Mouse (Mus musculus) small intestine, adult 2 months (tissue): ENCODE data around the gene Cnnm4. TPM values are rescaled to one million over a fixed set of nuclear protein-coding genes. Genes with fewer than 3 reads are reported as not detected.
"Not testable (repeated sequence)": the region's sequence is repeated elsewhere in the genome, so short reads cannot be mapped to it uniquely, and the experiment has no call there.

Experiments used
- H3K27ac ChIP-seq: fragments of 200-500 bp; 2 replicates; pipeline ENCODE4 v1.5.1; 2012; ENCODE audit warnings: low read depth, low read length, control low read depth, inconsistent platforms; ENCODE audit not compliant: insufficient read depth
- H3K27me3 ChIP-seq: fragments of 200-500 bp; 2 replicates; pipeline ENCODE4 v1.6.1; 2012; ENCODE audit warnings: mild to moderate bottlenecking, moderate library complexity, low read length, inconsistent platforms; ENCODE audit not compliant: control insufficient read depth, insufficient read depth
- H3K36me3 ChIP-seq: fragments of 200-500 bp; 2 replicates; pipeline ENCODE4 v1.6.1; 2012; ENCODE audit warnings: mild to moderate bottlenecking, low read length, control low read depth, inconsistent platforms; ENCODE audit not compliant: control insufficient read depth, insufficient read depth
- H3K4me1 ChIP-seq: fragments of 200-500 bp; 2 replicates; pipeline ENCODE4 v1.6.1; 2012; ENCODE audit warnings: low read length, inconsistent platforms, mixed read lengths; ENCODE audit not compliant: control insufficient read depth, insufficient read depth, insufficient read length
- H3K4me3 ChIP-seq: fragments of 200-500 bp; 2 replicates; pipeline ENCODE4 v1.5.1; 2012; ENCODE audit warnings: low read depth, mild to moderate bottlenecking, control low read depth, inconsistent platforms, low read length, moderate library complexity
- CTCF ChIP-seq: fragments of 200-500 bp; IDR thresholded peaks from 2 replicates; pipeline ENCODE4 v1.5.1; 2012; ENCODE audit warnings: low read depth, mild to moderate bottlenecking, control low read depth, inconsistent platforms, low read length, moderate library complexity, mixed read lengths; ENCODE audit not compliant: insufficient replicate concordance, insufficient read length; ENCODE audit errors: extremely low read depth
- POLR2A ChIP-seq: fragments of 200-500 bp; IDR thresholded peaks from 2 replicates; pipeline ENCODE4 v1.6.1; 2012; ENCODE audit warnings: low read depth, mild to moderate bottlenecking, control low read depth, inconsistent platforms, low read length, moderate library complexity
- WGBS: fragments of 180-500 bp; shearing (Covaris S2); methylation state at CpG from one replicate; pipeline ENCODE4 v1.1.7; 2018; 5-methylcytosine and 5-hydroxymethylcytosine counted together
- polyA plus RNA-seq: library from polyadenylated mRNA; depleted of rRNA; stranded (reverse); fragments of >200 nt; gene quantifications from 2 replicates; pipeline ENCODE4 v1.2.3, GENCODE M21; 2012

The Cnnm4 gene
- polyA plus RNA-seq, 1 experiment: 107 TPM

- Histone ChIP-seq H3K27ac (no peak overlapping the region), H3K4me1 (no peaks in the 10 kb centered on the region)
- TF ChIP-seq CTCF: no peak
Measured at GRCm38 (mm10) chr1:36535477-36536396, 64.3 kb downstream of the Cnnm4 start.

GRCm38 (mm10) chr1:36536397-36536728 is 64.9 kb downstream of the Cnnm4 start:
- WGBS: 76% methylated on average over 8 of the region's 8 CpGs
- TF ChIP-seq POLR2A (no peak), CTCF (no peak)
- no peaks in the 10 kb centered on the region for H3K27me3 ChIP-seq
- no peaks in the 10 kb centered on the region for H3K4me1 ChIP-seq
- H3K36me3 ChIP-seq: peaks cover 11% of the 10 kb centered on the region
- no peak overlapping the region for H3K27ac ChIP-seq
- no peak overlapping the region for H3K4me3 ChIP-seq

More at GRCm38 (mm10) chr1:36535477-36536396, 64.3 kb downstream of the Cnnm4 start:
- H3K4me3 ChIP-seq: no peak overlapping the region
- H3K36me3 ChIP-seq: peaks cover 6% of the 10 kb centered on the region
- WGBS: 84% methylated on average over 11 of the region's 11 CpGs
- H3K27me3 ChIP-seq: no peaks in the 10 kb centered on the region

- H3K27me3 ChIP-seq, H3K27ac ChIP-seq, H3K4me1 ChIP-seq, H3K4me3 ChIP-seq: not testable (repeated sequence)
- peaks cover 14% of the 10 kb centered on the region for H3K36me3 ChIP-seq
- WGBS: 94% methylated on average over 9 of the region's 9 CpGs
Measured at GRCm38 (mm10) chr1:36536783-36537182, 65.4 kb downstream of the Cnnm4 start, which contains the start of gene Ankrd23. Ankrd23 (minus strand) TSS chr1:36536883.

- TF ChIP-seq CTCF: no peak
- TF ChIP-seq POLR2A: no peak
- WGBS: 69% methylated on average over 4 of the region's 4 CpGs
- Histone ChIP-seq H3K4me3 (no peak overlapping the region), H3K27ac (no peak overlapping the region), H3K27me3 (no peaks in the 10 kb centered on the region), H3K4me1 (no peaks in the 10 kb centered on the region), H3K36me3 (peaks cover 16% of the 10 kb centered on the region)
Measured at GRCm38 (mm10) chr1:36538727-36539126, 67.3 kb downstream of the Cnnm4 start.

- H3K36me3 ChIP-seq: peaks cover 16% of the 10 kb centered on the region
- H3K27me3 ChIP-seq: no peaks in the 10 kb centered on the region
- 67% methylated on average over 9 of the region's 9 CpGs for WGBS
- no peak within 1 kb of the TSS for H3K4me3 ChIP-seq
- TF ChIP-seq POLR2A (no peak), CTCF (no peak)
- no peaks in the 10 kb centered on the region for H3K4me1 ChIP-seq
- H3K27ac ChIP-seq: no peak within 1 kb of the TSS
Measured at GRCm38 (mm10) chr1:36539186-36539585, 67.8 kb downstream of the Cnnm4 start, which contains the start of gene Gm42417. Gm42417 (minus strand) TSS chr1:36539429.

GRCm38 (mm10) chr1:36540132-36540531 is 68.7 kb downstream of the Cnnm4 start:
- Histone ChIP-seq H3K27ac (no peak overlapping the region), H3K4me3 (no peak overlapping the region), H3K4me1 (no peaks in the 10 kb centered on the region), H3K27me3 (no peaks in the 10 kb centered on the region), H3K36me3 (peaks cover 16% of the 10 kb centered on the region)
- TF ChIP-seq POLR2A: no peak
- TF ChIP-seq CTCF: no peak
- WGBS: 93% methylated on average over 11 of the region's 11 CpGs

GRCm38 (mm10) chr1:36540807-36541206 is 69.4 kb downstream of the Cnnm4 start:
- H3K36me3 ChIP-seq: peaks cover 16% of the 10 kb centered on the region
- no peaks in the 10 kb centered on the region for H3K27me3 ChIP-seq
- TF ChIP-seq POLR2A (no peak), CTCF (no peak)
- 87% methylated on average over 12 of the region's 12 CpGs for WGBS
- no peak overlapping the region for H3K27ac ChIP-seq
- no peaks in the 10 kb centered on the region for H3K4me1 ChIP-seq
- H3K4me3 ChIP-seq: no peak overlapping the region

GRCm38 (mm10) chr1:36541844-36542243 is 70.4 kb downstream of the Cnnm4 start:
- H3K4me1 ChIP-seq: no peaks in the 10 kb centered on the region
- TF ChIP-seq POLR2A (no peak), CTCF (no peak)
- H3K36me3 ChIP-seq: peaks cover 16% of the 10 kb centered on the region
- no peak overlapping the region for H3K4me3 ChIP-seq
- no peaks in the 10 kb centered on the region for H3K27me3 ChIP-seq
- 96% methylated on average over 16 of the region's 16 CpGs for WGBS
- H3K27ac ChIP-seq: no peak overlapping the region
